Mouse (Mus musculus) neutrophil, adult 83 days (primary cell): ENCODE results near the gene Tmem92. TPM values are rescaled to one million over a fixed set of nuclear protein-coding genes. Genes with fewer than 3 reads are reported as not detected.

ENCODE experiments used
- total RNA-seq, 2 experiments: library from RNA; stranded (reverse); gene quantifications; one replicate each; pipeline ENCODE4 v1.2.4; 2023

Tmem92 gene
- not detected for total RNA-seq

GRCm38 (mm10) chr11:94782603-94783002 lies at the start of gene Tmem92:
Tmem92 (minus strand) TSS chr11:94782703.

GRCm38 (mm10) chr11:94741732-94742272 lies 40.7 kb downstream of the Tmem92 start, which contains the start of gene Cdc34b:
Cdc34b (plus strand) TSS chr11:94741782.

Other genes starting within 250 kb of the Tmem92 start
- gene Rsad1, start 233.4 kb downstream of the Tmem92 start, total RNA-seq: under 1 TPM; 0.26 to 0.62 TPM
- not detected for gene Chad, start 217.7 kb downstream of the Tmem92 start, total RNA-seq
- gene Acsf2, start 180.8 kb downstream of the Tmem92 start, total RNA-seq: 1 to 10 TPM; 2.8 to 3.0 TPM
- 10 to 100 TPM; 58.3 to 59.1 TPM for gene Lrrc59, start 152.9 kb downstream of the Tmem92 start, total RNA-seq
- 10 to 100 TPM; 17.2 to 18.0 TPM for gene Mrpl27, start 128.9 kb downstream of the Tmem92 start, total RNA-seq
- gene Eme1, start 128.7 kb downstream of the Tmem92 start, total RNA-seq: 10 to 100 TPM in 1 of 2 experiments, 1 to 10 TPM in 1; 9.3 to 10.4 TPM
- 1 to 10 TPM; 5.5 to 6.7 TPM for gene Xylt2, start 105.2 kb downstream of the Tmem92 start, total RNA-seq
- not detected for gene Gm11541, start 78.2 kb downstream of the Tmem92 start, total RNA-seq
- not detected for gene Cdc34b, start 40.9 kb downstream of the Tmem92 start, total RNA-seq
- gene Col1a1, start 153.5 kb upstream of the Tmem92 start, total RNA-seq: 100 to 1,000 TPM; 370 to 474 TPM
- gene Hils1, start 184.9 kb upstream of the Tmem92 start, total RNA-seq: not detected
- gene Sgca, start 193.6 kb upstream of the Tmem92 start, total RNA-seq: not detected
- 100 to 1,000 TPM; 111 to 115 TPM for gene Ppp1r9b, start 208.3 kb upstream of the Tmem92 start, total RNA-seq
- 10 to 100 TPM in 1 of 2 experiments, 1 to 10 TPM in 1; 7.4 to 11.7 TPM for gene Samd14, start 227.2 kb upstream of the Tmem92 start, total RNA-seq